Mouse (Mus musculus) layer of hippocampus, postnatal 25 days (tissue): ENCODE measurements around the gene Wfdc13. TPM values are rescaled to one million over a fixed set of nuclear protein-coding genes. Genes with fewer than 3 reads are reported as not detected.

Source experiments
- DNase-seq, 2 experiments: peaks; one replicate each; pipeline ENCODE4 v3.0.0; 2022; ENCODE audit warnings: mixed read lengths in 2 of 2, low spot score in 1 of 2; ENCODE audit errors: extremely low spot score in 1 of 2
- total RNA-seq, 2 experiments: library from RNA; stranded (reverse); gene quantifications; 2 replicates each; pipeline ENCODE4 v1.2.3; 2021

Wfdc13 gene
- not detected for total RNA-seq

DNA sequence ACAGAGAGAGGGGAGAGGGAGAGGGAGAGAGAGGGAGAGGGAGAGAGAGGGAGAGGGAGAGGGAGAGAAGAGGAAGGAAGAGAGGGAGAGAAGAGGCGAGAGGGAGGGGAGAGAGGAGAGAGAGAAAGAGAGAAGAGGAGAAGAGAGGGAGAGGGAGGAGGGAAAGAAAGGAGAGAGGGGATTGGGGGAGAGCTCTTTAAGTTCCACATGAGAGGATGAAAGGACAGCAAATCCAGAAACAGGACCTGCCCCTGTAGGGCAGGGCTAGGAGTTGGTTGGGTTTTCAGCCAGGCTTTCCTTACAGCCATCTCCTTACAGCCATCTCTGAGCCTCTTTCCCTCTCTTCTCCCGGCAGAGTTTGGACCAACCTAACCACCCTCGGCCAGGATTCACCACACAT, at the start of gene Wfdc13:
Gene Wfdc13 (plus strand): TSS at position 301 of the 400 bp plus-strand sequence.
- DNase-seq = no peak

DNA sequence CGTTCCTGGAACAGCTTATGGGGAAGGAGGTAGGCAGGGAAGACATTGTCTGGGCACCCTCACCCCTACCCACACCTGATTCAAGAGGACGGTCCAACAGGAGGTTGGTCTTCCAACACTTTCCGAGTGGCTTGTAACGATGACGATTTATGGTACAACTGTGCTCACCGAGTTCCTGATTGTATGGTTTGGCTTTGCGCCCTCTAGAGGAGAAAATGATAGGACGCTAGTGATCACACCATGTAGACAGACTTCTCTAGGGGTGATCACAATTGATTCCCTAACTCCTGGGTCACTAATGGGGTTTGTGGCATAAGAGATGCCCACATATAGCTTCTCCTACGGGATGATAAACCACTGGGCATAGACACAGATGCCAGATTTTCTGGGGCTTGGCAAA, 49.6 kb upstream of the Wfdc13 start:
- no peak for DNase-seq

DNA sequence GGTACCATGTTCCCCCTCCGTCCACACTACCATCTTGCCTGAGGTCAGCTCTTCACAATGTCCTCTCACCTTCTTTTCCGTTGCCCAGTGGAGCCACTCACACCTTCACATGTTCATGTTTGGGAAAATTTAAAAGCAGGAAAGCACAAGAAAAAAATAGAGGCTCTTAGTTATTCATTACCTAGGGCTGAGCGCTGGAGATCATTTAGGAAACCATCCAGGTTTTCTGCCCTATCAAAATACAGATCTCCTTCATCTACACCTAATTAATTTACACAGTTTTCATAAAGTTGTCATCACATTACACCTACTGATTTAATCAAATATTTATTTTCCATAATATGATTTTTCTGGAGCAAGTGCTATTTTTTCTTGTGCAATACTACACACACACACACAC, 46.2 kb upstream of the Wfdc13 start, which contains the start of gene Wfdc16:
Gene Wfdc16 (minus strand): TSS at position 101 of the 400 bp plus-strand sequence.
- no peak for DNase-seq

DNA sequence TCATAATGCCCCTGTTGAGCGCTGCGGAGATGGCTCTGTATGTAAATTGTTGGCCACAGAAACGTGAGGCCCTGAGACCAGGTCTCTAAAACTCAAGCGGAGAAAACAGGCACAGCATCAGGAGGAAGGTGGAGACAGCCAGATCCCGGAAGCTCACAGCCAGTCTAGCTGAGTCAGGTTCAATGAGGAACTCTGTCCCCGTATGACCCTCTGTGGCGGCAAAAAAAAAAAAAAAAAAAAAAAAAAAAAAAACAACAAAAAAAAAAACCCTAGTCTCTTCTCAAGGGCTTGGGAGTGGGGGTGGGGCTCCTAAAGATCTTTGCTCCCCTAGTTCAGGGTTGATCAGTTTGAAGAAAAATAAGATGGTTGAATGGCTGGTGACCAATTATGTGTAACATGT, 43.8 kb upstream of the Wfdc13 start:
- no peak for DNase-seq

DNA sequence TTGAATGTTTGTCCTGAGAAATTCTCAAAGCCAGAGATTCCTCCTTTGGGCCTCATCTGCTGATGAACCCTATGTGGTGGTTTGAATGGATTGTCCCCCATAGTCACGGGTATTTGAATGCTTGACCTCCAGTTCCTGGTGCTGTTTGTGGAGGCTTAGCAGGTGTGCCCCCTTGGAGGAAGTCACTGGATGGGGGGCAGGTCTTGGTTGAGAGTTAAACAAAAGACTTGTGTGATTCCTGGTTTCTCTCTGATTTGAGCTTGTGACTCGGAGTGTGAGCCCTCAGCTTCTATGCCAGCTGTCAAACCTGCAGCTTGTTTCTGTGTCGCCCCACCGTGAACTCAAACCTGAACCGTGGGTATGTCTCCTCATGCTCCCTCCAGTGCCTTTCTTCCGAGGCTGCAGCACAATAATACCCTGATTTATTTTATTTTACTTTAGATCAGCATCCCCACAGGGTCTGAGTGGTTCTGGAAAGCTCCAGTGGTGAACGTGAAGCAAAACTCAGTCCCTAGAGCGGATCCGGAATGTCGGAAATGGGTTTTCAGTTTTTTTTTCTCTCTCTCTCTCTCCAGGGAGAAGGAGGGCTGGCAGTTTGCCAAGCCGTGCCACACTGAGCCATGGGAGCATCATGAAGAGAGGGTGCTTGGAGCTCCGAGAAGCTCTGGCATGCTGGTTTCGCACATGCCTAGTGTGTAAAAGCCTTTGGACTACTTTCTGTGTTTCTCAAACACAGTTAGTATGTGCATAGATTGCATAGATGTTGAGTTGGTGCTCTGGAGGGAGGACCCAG, 42.8 kb upstream of the Wfdc13 start:
- DNase-seq = peak in 1 of 2 experiments; percentile 33

DNA sequence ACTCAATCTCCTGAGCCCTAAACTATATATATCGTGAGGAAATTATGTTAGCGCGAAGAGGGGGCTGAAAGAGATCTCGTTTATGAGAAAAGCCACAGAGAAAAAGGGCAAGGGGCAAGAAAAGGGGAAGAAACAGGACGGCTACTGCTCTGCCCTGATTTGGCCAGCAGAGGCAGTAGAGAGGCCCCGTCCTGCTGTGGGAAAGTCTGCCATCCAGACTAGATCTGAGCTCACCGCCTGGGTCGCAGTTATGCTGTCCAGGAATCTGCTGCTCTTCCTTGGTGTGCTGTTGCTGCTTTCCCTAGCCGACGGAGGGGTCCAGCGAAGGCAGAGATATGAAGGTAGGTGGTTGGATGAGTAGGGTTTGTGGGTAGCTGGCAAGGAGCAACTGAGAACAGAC, 29.0 kb upstream of the Wfdc13 start, which contains the start of gene Wfdc10:
Gene Wfdc10 (plus strand): TSS at position 189 of the 400 bp plus-strand sequence.
- DNase-seq = peak in 1 of 2 experiments; percentile 47

DNA sequence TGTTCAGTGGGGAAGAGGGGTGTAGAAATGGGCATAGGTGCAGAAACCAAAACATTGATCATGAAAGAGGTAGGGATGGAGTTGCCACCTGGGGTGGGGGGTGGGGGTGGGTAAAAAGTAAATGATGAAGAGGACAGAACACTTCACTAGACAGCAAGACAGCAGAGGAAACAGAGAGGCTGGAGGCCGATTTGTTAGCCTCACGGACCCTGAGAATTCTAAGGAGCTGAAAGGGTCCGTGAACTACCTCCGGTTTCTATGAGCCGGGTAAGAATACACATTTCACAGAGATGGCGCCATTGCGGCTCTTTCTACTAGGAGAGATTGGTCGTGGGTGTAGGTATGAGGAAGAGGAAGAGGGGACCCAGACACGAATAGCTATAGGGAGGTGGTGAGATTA, 28.4 kb upstream of the Wfdc13 start, which contains the start of gene Wfdc9:
Gene Wfdc9 (minus strand): TSS at position 101 of the 400 bp plus-strand sequence.
- DNase-seq = no peak

DNA sequence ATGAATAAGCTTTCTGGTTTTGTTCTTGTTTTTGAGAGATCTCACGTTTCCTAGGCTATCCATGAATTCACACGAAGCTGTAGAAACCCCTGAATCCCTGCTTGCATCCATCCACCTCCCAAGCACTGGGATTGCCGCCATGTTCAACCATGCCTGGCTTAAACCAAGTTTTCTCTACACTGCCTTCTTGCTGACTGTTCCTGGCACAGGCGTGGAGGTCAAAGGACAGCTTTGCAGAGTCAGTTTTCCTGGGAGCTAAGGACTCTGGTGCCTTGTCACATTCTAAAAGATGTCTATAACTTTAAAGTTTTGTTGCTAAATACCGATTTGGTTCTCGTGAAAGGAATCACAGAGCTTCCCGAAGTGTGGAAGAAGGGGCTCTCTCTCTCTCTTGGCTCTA, 20.1 kb upstream of the Wfdc13 start:
- DNase-seq = no peak

DNA sequence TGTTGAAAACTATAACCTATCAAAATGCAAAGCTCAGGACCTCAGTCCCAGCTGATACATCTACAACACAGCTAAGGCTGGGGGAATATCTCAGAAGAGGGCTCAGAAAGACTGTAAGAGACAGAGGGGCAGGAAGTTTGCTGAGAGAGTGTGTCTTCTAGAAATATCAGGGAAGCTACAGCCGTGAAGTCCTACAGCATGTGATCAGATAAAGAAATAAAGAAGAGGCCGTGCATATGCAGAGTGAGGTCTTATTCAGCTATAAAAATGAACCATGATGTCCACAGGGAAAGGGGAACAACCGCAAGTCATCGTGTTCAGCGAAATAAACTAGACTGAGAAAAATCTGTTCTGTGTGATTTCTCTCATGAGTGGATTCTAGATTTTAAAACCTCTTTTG, 14.6 kb upstream of the Wfdc13 start:
- no peak for DNase-seq

DNA sequence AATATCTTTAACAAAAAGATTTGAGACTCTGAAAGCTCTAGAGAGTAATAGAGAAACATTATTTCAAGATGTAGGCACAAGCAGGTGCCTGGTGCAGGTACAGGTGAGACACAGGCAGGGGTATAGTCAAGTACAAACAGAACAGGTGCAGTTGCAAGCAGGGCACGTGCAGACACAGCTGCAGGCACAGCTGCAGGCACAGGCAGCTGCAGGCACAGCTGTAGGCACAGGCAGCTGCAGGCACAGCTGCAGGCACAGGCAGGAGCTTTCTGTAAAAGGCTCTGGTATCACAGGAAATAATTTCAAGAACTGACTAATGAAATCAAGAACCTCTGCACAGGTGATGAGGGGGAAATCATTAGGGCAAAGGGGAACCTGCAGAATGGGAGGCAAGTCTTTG, 14.0 kb upstream of the Wfdc13 start:
- no peak for DNase-seq

DNA sequence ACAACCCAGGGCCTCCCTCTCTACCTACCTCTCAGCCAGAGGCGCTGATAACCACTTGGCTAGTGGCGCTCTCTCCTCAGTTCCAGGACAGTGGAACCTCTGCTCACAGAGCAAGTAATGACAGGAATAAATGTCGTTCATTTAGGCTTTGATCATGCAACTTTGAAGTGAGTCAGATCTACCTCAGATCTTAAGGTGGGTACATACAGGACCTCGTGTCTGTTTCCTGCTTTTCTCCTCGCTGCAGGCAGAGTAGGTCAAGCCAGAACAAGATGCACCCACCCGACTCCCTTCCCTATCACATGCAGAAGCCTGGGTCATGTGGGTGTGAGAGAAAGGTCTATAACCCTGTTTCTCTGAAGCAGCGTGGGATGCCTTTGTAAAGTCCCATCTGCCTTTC, 10.9 kb upstream of the Wfdc13 start, which contains the start of gene Wfdc11:
Gene Wfdc11 (minus strand): TSS at position 101 of the 400 bp plus-strand sequence.
- no peak for DNase-seq

DNA sequence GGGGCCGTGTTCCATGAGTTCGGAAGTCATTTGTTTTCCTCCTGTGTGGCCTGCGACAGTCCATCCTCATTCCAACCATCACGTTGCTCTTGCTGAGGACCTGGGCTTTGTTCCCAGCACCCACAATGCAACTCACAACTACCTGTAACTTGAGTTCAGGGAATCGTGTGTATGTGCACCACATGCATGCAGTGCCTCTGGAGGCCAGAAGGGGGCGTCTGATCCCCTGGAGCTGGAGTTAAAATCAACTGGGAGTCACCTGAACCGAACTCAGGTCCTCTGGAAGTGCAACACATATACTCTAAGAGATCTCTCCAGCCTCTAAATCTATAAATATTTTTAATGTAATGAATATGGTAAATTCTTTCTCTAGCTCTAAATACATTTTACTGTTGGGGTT, 8.8 kb upstream of the Wfdc13 start:
- no peak for DNase-seq

DNA sequence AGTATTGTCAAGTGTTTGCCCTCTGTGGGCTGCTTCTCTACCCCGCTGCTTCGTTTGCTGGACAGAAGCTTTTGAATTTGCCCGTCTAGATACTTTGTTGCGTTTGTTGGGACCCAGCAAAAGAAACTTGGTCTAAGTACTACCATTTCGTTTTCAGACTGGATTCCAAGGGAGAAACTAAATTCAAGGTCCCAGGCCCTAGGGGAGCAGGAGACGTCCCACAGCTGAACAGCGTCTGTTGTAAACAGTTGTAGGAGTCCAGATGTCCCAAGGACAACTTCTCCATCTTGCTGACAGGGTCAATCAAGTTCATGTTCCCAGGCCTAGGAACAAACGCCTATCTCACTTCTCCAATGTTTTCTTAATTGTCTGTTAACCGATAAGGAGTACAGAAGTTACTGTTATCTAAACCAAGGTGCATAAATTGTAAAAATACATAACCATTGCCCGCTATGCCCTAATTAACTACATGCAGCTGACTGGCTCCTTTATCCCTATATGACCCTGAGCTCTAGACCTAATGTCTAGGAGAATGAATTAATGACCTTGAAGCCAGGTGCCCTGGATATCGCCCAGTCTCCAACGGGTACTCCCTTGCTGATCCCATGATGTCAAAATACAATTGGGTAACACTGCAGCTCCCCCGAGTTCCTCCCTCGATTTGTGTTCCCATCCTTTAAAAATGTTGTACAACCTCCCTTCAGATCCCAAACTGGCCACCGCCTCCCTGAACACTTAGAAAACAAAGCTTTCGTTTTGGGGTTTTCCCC, 7.8 kb upstream of the Wfdc13 start:
- no peak for DNase-seq

DNA sequence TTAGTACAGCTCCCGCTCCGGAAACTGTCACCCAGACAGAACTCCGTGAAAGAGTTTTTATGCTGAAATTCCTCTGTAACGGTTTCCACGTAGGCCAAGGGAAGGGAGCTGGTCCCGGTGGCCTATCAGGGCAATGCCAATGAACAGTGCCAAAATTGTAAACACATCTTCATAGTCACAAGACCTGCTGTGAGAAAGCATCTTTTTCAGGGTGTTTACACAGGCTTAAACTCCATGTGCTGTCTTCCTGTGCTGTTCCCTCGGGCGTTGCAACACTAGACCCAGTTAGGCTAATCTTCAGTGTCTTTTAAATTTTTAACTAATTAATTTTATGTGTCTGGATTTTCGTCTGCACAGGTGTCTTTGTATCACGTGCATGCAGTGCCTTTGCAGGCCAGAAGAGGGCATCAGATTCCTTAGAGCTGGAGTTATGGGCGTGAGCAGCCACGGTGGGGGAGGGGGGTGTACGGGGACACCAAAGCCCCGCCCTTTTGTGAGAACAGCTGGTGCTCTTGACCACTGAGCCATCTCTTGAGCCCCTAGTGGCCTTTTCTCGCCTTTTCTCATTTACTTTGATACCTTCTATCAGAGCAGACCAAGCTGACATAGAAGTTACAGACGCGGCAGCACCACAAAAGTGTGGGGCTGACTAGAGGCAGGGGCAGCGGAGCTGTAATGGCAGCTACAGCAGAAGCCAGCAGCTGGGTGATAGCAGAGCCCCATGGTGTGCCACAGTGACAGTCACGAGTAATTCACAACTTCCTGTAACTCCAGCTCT, 5.9 kb upstream of the Wfdc13 start:
- peak; percentile 29 to 69 for DNase-seq

DNA sequence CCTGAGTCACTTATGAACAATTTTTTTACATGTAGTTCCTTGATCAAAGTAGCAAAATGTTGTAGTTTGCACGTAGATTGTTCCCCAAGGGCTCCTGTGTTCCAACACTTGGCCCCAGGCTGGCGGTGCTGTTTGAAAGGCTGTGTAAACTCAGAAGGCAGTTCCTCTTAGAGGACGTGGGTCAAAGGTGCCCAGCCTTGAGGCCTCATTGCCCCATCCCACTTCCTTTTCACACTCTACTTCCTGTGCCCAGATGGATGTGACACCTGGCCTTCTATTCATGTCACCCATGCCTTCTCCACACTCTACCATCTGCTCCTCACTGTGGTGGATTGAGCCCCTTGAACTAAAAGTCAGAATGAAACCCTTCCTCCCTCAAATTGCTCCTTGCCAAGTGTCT, 5.0 kb upstream of the Wfdc13 start:
- DNase-seq = no peak

DNA sequence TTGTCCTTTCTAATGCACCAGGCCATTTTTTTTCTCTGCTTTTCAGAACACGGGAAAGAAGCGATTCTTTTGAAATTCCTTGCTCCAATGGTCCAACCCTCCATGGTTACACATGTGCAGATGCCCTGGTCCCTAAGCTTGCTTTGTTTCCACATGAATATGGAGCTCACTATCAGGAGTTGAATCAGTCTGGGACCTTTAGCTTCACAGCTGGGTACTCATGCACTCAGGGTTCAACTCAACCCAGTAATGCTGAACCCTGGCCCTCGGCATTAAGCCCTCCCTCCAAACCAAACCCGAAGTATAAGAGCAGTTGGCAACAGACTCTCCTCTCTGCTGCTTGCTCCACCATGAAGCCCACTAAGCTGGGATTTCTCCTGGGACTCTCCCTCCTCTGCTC, 13.3 kb downstream of the Wfdc13 start, which contains the start of gene Spint4:
Gene Spint4 (plus strand): TSS at position 301 of the 400 bp plus-strand sequence.
- no peak for DNase-seq

DNA sequence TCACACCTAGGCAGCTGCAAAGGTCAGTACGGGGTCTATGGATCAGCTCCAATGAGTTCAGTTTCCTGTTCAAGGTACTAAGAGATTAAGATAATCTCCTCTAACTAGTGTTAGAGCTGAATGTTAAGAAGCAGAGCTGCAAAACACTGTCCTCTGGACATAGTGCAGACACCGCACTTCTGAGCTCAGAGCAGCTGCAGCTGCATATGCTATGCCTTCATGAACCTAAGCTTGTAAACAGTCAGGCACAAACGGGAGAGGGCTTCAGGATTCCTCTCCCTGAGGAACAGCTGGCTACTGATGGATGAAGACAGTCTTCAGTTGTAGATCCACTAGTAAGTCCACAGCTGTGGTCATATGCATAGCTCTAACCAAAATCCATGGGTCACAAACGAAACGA, 16.1 kb downstream of the Wfdc13 start:
- no peak for DNase-seq

DNA sequence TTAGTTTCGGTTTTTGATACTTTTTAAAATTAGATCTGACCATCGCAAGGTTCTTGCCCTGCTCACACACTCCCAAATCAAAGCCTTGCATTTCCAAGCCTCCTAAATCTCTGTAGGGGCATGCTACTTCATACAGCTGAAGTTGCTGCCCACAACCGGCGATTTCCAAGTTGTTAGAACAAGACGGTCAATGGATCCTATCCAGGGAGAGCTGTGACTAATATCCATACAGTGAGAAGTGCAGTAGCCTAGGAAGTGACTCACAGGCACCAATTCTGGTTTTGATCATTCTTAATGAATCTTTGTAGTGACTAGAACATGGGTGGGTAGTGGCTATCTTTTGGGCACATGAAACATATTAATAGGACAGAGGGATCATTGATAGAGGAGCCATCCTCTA, 16.9 kb downstream of the Wfdc13 start:
- no peak for DNase-seq

DNA sequence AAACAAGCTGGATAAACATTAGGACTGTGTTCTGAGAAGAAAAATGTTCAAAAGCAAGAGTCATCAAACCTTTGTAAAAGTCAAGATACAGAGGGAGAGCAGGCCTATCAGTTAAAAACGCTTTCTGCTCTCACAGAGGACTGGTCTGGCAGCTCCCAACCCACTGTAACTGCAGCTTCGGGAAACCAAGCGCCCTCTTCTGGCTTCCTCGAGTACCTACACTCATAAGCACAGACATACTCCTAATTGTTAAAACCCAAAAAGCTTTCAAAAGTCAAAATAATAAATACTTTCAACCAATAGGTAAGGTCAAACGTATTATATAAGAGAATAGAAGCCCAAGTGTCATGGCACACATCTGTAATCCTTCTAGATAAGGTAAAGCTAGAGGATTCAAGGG, 19.3 kb downstream of the Wfdc13 start:
- DNase-seq = no peak

DNA sequence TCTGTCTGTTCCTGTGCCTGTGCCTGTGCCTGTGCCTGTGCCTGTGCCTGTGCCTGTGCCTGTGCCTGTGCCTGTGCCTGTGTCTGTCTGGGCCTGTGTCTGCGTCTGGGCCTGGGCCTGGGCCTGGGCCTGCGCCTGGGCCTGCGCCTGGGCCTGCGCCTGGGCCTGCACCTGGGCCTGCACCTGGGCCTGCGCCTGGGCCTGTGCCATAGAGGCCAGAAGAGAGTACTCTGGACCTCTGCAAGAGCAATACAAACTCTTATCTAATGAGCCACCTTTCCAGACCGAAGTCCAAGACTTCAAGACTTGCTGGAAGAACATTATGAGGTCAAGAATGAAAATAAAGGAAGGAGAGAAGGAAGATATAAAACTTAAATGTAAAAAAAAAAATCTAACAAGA, 20.4 kb downstream of the Wfdc13 start:
- DNase-seq = no peak

DNA sequence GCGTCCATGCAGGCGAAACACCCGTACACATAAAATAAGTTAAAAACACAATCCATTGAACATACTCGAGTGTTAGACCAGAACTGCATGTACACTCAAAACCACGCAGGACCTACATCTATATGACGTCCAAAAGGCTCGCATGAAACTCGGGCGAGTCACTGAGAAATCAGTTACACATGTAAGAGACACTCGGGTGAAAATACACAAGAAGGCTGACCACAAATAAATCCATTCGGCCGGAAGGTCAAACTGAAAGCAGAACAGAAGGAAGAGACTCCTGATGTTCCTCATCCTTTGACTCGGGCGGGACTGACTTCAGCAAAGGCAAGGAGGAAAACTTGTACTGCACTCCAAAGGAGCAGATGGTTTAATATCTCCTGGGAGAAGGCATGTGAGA, 21.1 kb downstream of the Wfdc13 start:
- DNase-seq = no peak
